Mouse (Mus musculus): Measurements from ENCODE around the gene Fam117a.

The Fam117a gene

DNA sequence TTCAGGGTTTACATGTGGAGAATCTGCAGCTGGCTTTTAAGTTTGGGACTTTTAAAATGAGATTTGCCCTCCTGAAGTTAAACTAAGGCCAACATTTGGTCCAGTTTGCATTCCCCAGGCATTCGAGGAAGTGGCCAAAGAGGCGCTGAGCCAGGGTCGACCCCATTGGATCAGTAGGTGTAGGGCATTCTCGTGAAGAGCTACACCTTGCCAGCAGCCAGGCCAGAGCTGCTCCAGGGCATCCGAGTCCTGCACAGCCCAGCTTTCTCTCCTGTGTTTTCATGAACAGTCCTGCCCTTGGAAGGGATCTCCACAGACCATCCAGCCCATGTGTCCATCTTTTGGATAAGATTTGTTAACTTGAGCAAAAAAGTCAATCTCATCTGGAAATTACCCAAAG, 27.6 kb downstream of the Fam117a start:
- DNase-seq (ENCODE audit: low read depth in 1 of 2, low spot score in 2 of 2), result no peak

DNA sequence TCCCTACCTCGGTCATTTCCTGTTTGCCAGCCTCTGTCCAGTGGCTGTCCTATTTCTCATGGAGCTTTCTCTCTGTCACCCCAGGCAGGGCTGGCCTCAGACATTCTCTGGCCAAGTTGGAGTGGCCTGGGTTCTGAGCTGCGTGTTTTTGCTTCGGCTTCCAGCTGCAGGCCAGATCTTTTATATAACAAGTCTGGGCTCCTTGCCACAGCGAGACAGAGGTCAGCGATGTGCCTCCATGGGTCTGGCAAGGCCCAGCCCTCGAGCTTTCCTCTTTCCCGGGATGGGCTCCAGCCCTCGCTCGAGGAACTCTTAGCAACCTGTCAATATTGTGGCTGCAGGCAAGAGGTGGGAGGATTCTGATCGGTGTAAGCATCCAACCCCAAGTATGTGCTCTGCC, 28.8 kb downstream of the Fam117a start:
- no peak for DNase-seq (ENCODE audit: low read depth in 1 of 2, low spot score in 2 of 2)

DNA sequence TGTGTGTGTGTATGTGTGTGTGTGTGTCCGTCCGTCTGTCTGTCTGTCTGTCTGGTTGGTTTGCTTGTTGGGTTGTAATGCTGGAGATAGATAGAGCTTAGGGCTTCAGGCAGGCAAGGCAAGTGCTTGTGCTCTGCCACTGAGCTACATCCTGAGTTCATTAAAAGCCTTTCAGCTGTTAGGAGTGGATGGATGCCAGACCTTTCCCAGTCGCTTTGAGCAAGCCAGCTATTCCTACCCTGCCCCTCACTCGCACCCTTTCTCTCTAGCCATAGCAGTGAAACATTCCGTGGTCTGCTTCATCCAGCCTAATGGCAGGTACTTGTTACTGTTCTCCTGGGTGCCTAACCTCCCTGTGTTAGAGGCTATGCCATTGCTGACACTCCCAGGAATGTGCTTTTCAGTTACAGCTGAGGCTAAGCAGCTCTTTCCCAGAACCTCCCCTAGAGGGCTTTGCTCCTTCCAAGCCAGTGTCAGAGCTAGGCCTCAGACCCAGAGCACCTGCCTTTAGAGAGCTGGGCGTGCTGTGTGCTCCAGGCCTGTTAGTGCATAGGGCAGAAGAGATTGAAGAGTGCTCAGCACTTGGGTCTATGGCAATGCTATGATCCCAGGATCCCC, 29.6 kb downstream of the Fam117a start:
- DNase-seq (ENCODE audit: low read depth in 1 of 2, low spot score in 2 of 2), result no peak

DNA sequence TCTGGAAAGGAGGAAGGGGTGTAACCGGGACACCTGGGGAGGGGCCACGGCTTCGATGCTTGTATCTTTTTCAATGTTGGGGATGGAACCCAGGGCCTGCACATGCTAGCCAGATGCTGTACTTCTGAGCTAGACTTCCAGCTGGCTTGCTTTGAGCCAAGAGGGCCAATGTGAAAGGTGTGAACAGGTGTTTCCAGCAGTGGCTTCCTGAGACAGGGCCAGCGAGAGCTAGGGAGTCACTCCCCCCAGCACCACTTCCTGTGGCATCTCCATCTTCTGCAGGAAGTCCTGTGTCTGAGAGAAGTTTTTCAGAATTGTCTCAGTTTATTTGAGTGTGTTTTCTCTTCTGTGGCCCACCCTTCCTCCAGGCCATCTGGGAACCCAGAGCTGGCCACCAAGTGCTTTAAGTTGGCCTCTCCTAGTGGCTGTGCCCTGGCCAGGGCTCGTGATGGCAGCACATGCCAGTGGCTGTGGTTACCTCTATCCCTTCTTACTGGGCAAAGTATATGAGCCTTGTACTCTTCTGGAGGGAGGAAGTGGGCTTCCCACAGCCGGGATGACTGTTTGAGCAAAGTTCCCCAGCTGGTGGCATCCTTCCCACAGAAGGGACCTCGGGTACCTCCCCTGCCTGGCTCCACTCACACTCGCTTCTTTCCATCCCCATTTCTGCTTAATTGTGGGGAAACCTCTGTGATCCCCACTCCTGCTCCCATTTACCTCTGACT, 30.4 kb downstream of the Fam117a start:
- DNase-seq (ENCODE audit: low read depth in 1 of 2, low spot score in 2 of 2), result no peak

DNA sequence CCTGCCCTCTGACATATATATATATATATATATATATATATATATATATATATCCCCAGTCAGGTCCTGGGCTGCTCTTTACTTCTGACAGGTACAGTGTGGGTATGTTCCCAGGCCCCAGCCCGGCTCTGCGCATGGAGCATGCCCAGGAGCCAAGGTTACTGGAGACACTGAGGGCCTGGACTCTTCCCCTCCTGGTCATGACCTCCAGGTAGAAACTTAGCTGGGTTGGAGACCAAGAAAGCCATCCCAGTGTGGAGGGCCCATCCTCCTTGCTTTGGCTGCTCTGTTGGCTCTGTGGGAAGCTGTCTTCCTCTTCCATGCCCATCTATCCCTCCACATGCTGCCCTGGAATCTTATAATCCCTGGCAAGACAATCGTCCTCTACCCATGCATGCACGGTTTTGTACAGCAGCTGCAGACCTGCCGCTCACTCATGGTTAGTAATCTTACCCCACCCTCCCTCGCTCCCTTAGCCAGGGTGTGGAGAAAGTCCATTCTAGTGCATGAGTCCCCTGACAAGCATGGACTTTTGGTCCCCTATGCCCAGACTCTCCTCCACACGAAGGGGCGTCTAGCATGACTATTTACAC, 31.5 kb downstream of the Fam117a start:
- no peak for DNase-seq (ENCODE audit: low read depth in 1 of 2, low spot score in 2 of 2)

GRCm38 (mm10) chr11:95368871-95369270, 32.1 kb downstream of the Fam117a start:
- no peak for DNase-seq (ENCODE audit: low read depth in 1 of 2, low spot score in 2 of 2)

- no peak for DNase-seq (ENCODE audit: low read depth in 1 of 2, low spot score in 2 of 2)
These were observed 33.4 kb downstream of the Fam117a start for GRCm38 (mm10) chr11:95369964-95370890.

DNA sequence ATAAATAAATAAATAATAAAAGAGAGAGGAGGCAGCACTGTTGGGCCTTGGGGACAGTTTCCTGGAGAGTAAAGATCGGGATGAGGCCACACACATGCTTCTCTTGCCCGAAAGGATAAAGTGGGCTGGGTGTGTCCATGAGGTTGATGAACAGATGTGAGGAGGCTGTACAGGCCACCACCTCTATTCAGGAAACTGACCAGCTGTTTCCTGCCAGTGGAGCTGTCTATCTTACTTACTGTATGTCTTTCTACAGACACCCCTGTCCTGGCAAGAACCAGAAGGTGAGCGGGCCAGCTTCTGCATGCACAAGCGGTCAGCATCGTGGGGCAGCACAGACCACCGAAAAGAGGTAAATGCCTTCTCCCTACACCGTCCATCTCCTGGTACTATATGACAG, 34.4 kb downstream of the Fam117a start:
- no peak for DNase-seq (ENCODE audit: low read depth in 1 of 2, low spot score in 2 of 2)

DNA sequence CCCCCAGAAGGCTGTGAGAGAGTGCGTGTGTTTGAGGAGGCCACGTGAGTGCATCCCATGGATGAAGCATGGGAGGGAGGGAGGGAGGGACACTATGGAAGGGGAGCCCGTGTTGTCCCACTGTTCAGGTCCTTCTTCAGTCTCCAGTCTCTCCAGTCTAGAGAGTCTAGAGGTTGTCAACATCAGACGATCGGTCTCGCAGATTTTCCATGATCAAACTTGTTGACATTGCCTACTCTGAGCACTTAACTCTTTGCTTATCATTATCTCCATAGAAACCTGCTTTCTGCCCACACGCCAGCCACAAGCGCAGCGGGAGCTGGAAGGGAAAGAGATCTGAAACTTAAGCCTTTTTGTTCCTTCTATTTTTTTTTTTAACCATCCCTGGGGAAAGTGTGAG, 42.1 kb downstream of the Fam117a start:
- no peak for DNase-seq (ENCODE audit: low read depth in 1 of 2, low spot score in 2 of 2)

DNA sequence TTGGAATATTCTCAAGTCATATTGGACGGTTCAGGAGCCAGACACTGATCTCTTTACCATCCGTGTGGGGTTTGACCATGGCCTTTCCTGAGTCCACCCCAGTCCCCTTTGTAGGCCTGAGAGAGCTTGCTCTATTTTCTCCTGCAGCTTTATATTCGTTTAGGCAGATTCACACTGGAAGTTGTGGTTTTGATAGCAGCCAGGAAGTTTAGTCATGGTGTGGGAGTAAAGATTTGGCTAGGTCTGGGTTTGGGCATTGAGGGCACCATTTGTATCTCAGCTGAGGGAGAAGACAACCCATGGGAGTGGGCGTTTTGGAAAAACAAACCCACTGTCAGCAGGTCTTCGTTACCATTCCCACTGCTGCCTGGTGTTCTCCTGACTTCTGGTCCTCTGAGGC, 42.7 kb downstream of the Fam117a start:
- DNase-seq (ENCODE audit: low read depth in 1 of 2, low spot score in 2 of 2), result no peak

GRCm38 (mm10) chr11:95380711-95381110, 43.9 kb downstream of the Fam117a start:
- DNase-seq (ENCODE audit: low read depth in 1 of 2, low spot score in 2 of 2), result no peak

- no peak for DNase-seq (ENCODE audit: low read depth in 1 of 2, low spot score in 2 of 2)
These were observed 44.3 kb downstream of the Fam117a start for GRCm38 (mm10) chr11:95381146-95381545.

- DNase-seq (ENCODE audit: low read depth in 1 of 2, low spot score in 2 of 2), result no peak
These were observed 46.6 kb downstream of the Fam117a start for GRCm38 (mm10) chr11:95383331-95383986.

DNA sequence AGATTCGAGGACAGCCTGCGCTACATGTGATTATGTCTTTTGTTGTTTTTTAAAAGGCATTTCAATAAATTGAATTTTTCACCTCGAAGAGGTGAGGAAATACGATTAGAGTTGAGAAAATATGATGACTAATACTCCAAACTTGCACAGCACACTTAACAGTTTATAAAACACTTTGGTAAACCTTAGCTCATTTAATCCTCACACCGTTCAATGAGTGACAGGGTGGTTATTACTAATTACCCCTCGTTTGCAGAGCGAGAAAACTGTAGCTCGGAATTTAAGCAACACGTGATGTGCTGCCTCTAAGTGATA, 47.1 kb downstream of the Fam117a start:
- no peak for DNase-seq (ENCODE audit: low read depth in 1 of 2, low spot score in 2 of 2)

- peak; percentile 92 to 94 for DNase-seq (ENCODE audit: low read depth in 1 of 2, low spot score in 2 of 2)
These were observed 47.6 kb downstream of the Fam117a start, which contains the start of gene Slc35b1 for GRCm38 (mm10) chr11:95384319-95384972. Gene Slc35b1, plus strand, starts transcription at chr11:95384692.

GRCm38 (mm10) chr11:95384973-95385320, 48.1 kb downstream of the Fam117a start:
- DNase-seq (ENCODE audit: low read depth in 1 of 2, low spot score in 2 of 2), result no peak

- no peak for DNase-seq (ENCODE audit: low read depth in 1 of 2, low spot score in 2 of 2)
These were observed 50.5 kb downstream of the Fam117a start for GRCm38 (mm10) chr11:95387354-95387753.

DNA sequence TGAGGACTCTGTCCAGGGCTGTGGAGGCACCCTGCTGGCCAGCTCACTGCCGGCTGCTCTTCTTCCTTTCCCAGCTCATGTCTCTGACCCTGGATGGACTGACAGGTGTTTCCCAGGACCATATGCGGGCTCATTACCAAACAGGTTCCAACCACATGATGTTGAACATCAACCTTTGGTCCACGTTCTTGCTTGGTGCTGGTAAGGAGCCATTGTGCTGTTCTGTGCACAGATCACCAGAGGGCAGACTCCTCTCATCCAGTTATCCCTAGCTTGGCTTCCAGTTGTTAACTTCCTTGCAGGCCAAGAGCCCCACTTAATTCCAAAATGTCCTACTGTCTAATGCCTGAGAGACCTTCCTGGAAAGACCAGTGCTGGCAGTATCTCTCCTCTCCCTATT, 52.2 kb downstream of the Fam117a start:
- no peak for DNase-seq (ENCODE audit: low read depth in 1 of 2, low spot score in 2 of 2)

DNA sequence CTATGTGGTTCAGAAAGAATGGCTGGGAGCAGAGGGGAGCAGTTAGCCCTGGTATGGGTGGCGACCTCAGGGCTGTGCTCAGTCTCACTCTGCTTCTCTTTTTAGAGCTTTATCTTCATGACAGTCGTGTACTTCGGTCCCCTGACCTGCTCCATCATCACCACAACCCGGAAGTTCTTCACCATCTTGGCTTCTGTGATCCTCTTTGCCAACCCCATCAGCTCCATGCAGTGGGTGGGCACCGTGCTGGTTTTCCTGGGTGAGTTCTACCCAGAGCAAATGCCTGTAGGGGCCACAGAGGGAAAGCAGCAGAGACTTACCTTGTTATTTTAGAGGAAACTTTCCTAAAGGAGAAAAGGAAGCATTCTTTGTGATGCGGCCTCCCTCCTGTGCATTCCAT, 53.6 kb downstream of the Fam117a start:
- no peak for DNase-seq (ENCODE audit: low read depth in 1 of 2, low spot score in 2 of 2)

DNA sequence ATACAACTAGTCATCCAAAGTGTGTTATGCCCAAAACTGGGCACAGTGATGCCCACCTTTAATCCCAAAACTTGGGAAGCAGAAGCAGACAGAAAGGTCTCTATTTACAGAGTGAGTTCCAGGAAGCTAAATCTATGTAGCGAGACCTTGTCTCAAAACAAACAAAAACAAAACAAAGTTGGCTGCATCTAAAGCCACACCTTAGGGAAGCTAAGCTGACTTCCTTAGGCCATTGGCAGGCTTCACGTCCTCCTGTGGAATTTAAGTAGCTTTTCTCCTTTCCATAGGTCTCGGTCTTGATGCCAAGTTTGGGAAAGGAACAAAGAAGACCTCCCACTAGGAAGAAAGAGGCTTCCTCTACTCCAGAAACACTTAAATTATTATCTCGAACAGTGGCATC, 54.4 kb downstream of the Fam117a start:
- DNase-seq (ENCODE audit: low read depth in 1 of 2, low spot score in 2 of 2), result no peak

- DNase-seq (ENCODE audit: low read depth in 1 of 2, low spot score in 2 of 2), result no peak
These were observed 54.9 kb downstream of the Fam117a start for GRCm38 (mm10) chr11:95391743-95392142.
